Mouse (Mus musculus): ENCODE measurements at regions not wholly inside any gene's neighbourhood (a gene's known extent, or its start where the extent isn't known, plus 50 kb on each side); places are given as distances from the start of the nearest gene placed in this dataset.

DNA sequence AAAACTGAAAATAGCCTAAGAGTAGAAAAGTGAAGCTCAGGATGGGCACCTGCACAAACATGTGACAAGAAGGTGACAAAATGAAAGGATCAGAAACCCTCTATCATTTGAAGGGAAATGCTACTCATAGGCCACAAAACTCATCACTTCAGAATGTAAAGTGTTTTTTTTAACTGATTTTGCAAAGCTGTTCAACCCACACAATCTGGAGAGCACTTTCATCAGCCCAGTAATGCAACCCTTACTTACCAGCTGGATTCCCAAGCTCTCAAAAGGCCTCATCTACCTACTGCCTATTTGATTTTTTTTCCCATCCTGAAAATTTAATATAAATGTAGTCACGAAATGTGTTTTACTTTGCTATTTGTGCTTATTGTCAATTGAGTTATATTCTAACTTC is 110.4 kb upstream of the Ppp1r12a start:
- no peak for TF ChIP-seq GATA4 (IDR thresholded peaks at IDR 0.05; ENCODE audit: insufficient replicate concordance, low read length)

DNA sequence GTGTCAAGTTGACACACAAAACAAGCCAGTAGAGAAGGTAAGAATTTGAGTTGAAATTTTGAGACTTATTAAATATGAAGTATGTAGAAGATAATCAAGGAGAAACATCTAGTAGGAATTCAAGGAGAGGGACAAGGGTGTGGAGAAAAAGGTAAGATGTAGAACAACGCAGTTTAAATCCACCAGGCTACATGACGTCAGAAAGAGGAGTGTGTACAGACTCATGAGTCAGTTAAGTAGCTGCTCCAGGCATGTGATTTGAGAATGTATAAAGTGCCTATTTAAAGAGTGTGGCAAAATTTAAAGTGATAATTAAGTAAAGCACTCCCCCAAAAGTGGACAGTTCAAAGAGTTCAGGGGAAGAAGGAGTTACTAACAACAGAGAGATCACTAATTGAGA is 113.6 kb upstream of the Ppp1r12a start:
- no peak for TF ChIP-seq GATA4 (IDR thresholded peaks at IDR 0.05; ENCODE audit: insufficient replicate concordance, low read length)

DNA sequence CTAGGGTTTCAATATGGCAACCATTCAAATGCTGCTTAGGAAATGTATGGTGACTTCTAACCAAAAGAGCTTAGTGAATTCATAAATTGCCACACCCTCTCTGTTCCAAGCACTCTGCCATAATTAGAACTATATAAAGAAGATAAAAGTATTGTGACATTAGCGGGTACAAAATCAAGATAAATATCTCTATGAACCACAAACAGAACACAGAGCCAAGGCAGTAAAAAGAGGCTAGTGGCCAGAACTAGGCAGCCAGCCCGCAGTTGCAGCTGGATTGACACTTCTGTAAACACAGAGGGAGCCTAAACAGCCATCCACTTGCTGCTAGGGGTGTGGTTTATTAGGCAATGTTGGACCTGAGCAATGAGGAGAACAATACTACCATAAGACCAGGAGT is 118.5 kb upstream of the Ppp1r12a start:
- TF ChIP-seq GATA4 (IDR thresholded peaks at IDR 0.05; ENCODE audit: insufficient replicate concordance, low read length), result peak; percentile 18; the same call in 1 of the 2 replicates

DNA sequence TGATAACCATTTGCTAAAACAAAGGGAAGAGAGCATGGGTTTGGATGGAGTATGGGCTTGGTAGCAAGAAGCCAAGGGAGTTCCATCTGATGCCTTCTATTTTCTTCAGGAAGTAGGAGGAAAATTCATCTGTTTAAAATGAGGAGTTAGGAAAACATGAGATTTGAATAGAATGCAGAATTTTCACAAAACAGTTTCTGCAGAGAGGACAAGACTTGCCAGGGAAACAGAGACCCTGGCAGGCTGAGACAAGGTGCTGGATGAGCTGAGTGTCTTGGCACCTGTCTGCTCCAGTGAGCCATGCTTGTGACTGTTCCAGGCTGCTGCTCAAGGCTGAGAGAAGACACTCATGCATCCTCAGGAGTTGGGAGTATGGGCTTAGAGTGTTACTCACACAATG is 122.0 kb upstream of the Ppp1r12a start:
- no peak for TF ChIP-seq GATA4 (IDR thresholded peaks at IDR 0.05; ENCODE audit: insufficient replicate concordance, low read length)

DNA sequence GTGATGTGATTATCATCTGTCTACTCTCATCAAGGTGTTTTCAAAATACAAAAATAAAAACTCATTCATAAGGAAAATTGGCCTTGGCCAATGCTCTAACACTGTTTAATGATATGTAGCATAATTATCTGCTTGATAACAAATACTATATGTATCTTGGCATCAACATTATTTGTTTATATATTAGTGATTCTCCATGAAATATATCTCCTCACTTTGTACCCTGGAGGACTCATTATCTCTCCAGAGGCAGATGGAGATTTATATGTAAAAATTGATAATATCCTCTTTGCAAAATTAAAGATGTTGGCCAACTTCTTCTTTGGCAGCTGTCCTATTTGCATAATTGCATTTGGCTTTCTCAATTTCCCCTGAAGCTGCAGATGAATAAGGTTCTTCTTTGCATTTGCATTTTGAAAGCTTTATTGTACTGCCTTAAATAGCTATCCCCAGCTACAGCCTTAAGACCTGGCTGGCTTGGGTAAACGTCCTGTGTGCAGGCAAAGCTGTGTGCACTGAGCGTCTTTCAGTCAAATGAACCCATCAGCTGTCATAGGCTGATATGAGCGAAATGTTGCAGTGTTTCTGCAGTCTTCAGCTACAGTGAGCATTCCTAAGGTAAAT is 124.7 kb upstream of the Otogl start:
- no peak for TF ChIP-seq GATA4 (IDR thresholded peaks at IDR 0.05; ENCODE audit: insufficient replicate concordance, low read length)

DNA sequence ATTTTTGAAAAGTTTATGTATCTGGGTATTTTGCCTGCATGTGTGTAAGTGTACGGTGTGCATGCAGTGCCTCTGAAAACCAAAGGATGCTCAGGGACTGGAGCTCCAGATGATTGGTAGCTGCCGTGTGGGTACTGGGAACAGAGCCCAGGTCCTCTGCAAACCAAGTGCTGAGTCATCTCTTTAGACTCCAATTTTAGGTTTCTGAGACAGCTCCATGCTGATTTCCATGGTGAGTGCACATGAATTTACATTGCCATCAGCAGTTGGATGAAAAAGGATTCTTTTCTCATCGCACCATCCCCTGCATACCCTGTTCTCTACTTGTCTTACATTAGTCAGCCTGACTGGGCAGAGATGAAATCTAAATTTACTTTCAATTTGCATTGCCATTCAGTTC is 122.1 kb upstream of the Otogl start:
- TF ChIP-seq GATA4 (IDR thresholded peaks at IDR 0.05; ENCODE audit: insufficient replicate concordance, low read length), result no peak

DNA sequence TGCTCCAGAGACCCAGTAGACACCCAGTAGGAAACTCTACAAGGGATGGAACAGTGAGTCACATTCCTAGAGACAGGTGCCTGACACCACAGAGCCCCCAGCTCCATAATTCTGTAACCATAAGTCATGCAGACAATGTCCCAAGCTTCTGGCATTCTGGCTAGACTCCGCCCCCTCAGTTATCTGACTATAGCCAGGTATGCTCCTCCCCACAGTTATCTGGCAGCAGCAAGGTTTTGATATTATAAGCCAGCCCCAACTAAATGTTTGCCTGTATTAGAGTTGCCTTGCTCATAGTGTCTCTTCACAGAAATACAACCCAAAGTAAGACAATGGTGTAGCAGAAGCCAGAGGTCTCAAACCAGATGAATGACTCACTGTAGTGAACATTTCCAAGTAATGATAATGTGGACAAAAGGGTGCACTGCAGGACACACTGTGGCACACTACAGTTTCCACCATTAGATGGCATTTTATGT is 121.4 kb upstream of the Otogl start:
- TF ChIP-seq GATA4 (IDR thresholded peaks at IDR 0.05; ENCODE audit: insufficient replicate concordance, low read length), result no peak

DNA sequence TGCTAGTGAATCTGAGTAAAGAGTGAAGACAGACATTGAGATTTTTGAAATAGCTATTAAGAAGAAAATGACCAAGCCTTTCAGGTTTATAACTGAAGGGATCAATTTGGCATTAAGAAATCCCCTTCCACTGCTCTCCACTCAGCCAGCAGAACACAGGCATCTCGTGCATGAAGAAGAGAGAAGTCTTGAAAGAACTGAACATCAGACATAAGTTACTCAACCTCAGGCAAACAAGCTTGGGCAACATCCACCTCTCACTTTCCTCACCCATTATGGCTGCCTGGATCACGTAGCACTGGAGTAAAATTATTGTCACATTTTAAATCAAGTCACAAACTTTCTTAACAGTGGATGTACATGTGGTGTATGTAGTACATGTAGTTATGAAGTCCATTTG is 115.6 kb upstream of the Otogl start:
- TF ChIP-seq GATA4 (IDR thresholded peaks at IDR 0.05; ENCODE audit: insufficient replicate concordance, low read length), result no peak

DNA sequence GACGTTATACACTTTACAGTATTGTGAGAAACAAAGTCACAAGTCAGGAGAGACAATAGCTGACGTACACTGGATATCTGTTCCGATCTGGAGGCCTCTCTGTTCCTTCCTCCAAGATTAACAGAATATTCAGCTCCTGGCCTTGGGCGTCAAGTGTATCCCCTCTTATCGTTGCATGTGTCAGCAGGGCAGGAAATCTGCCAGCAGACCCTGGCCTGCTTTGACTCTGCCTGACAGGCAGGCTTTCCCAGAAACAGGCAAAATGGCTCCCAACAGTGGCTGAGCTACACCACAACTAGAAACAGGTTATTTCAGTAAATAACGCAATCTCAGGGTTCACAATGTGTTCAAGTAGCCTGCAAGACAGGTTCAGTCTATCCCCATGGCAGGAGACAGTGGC is 112.3 kb upstream of the Otogl start:
- TF ChIP-seq GATA4 (IDR thresholded peaks at IDR 0.05; ENCODE audit: insufficient replicate concordance, low read length), result no peak

DNA sequence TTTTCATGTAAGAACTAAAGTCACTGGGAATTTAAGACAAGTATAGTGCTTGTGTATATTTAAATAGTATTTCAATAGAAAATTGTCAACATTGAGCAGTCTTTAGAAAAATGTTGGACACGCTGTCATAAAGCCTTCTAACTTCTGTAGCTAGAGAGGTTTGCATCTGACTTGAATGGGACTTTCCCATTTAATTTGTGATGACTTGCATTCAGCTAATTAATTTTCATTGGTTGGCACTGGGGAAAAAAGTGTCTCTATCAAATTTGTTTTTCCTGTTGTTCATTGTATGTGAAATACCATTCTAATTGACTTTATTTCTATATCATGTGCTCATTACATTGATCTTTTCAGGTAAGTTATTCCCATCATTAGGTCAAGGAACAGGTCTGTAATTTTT is 104.6 kb upstream of the Otogl start:
- no peak for TF ChIP-seq GATA4 (IDR thresholded peaks at IDR 0.05; ENCODE audit: insufficient replicate concordance, low read length)

DNA sequence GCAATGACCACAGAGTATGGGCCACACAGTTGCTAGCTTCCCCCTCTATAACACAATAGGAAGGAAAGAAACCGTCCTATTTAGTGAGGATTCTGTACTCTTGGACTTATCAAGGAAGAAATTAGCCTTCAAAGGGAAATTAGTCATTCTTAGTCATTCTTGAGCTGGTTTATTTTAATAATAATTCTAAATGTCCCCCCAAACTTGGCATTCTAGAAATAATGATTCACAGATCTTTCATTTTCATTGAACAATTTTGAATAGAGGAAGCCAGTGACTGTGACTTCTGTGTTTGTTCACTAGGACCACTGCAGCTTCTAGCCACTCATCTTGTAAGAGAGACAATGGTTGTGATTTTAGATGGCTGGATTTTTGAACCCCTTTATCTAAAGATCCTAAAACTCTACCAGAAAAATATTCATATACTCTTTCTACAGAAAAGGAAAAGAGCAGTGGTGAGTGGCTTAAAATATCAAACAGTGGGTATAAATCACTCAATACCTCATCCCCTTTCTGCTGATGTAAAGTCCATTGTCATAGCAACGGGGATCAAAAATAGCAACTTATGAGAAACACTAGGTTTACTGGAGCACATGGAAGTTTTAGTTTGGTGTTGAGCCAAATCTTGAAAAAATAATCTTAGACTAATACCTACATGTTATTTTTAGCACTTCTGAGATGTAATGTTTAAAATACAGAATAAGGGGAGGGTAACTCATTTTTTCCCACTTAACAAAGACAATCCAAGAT is 83.1 kb upstream of the Otogl start:
- TF ChIP-seq GATA4 (IDR thresholded peaks at IDR 0.05; ENCODE audit: insufficient replicate concordance, low read length), result no peak

DNA sequence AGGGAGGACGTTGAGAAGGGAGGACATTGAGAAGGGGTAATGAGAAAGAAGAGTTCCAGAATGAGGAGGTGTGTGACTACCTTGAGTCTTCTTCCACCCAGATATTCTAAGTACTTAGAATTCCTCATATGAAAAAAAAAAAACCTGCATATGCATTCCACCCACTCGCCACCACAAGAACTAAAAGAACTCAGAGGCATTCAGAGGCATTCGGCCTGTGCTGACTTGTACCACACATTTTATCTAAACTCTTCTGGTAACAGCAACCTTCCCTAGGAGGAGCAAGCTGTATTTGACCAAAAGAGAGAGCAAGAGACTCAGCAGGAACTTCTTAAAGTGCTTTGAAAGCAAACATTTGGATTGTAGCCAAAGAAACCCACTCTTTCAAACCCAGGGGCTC is 80.7 kb upstream of the Otogl start:
- TF ChIP-seq GATA4 (IDR thresholded peaks at IDR 0.05; ENCODE audit: insufficient replicate concordance, low read length), result no peak

DNA sequence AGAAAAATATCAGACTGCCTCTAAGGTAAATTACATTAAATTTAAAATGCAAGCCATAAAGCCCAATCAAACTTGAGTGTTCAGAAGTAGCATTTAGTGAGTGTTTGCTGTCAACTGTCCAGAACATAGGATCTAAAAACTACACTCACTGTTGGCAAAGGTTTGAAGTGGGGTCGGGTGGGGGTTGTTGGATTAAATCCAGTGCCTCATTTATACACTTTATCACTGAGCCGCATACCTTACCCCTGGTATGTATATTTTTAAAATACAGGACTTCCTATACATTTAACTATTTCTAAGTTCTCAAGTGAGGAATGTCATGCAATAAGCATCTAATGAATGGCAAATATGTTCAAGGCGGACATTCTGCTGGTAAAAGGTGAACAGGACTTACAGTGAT is 78.6 kb upstream of the Otogl start:
- TF ChIP-seq GATA4 (IDR thresholded peaks at IDR 0.05; ENCODE audit: insufficient replicate concordance, low read length), result no peak

DNA sequence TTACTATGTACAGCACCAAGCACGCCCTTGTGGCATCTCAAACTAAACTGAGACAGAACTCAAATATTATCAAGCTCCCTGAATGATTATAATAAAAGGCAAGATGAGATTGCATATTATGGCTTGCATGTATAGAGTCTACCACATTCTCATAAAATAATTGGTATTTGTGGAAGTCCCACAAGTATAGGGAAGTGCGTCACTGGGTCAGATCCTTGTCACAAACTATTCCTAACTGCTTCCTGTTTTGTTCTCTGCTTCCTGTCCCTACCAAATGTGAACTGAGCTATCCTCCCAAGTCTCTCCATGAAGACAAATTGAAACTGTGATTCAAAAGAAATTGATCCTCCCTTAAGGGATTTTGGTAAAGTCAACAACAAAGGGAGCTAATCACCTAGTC is 78.0 kb upstream of the Otogl start:
- TF ChIP-seq GATA4 (IDR thresholded peaks at IDR 0.05; ENCODE audit: insufficient replicate concordance, low read length), result no peak

DNA sequence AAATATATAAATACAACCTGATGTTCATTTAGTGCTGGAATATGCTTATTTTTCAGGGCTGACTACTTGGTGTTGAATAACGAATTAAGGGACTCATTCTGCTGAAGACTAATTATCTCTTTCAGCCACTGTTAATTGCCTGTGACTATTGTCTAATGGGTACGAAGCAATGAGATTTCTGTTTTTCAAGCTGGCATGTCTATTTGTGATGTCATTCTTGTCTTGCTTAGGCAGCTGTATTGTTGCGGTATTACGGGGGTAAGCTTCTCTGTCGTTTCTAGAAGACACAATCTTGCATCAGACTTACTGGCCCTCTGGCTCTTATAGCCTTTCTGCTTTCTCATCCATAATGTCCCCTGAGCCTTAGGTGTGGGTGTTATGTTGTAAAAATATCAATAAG is 70.7 kb upstream of the Otogl start:
- TF ChIP-seq GATA4 (IDR thresholded peaks at IDR 0.05; ENCODE audit: insufficient replicate concordance, low read length), result no peak

DNA sequence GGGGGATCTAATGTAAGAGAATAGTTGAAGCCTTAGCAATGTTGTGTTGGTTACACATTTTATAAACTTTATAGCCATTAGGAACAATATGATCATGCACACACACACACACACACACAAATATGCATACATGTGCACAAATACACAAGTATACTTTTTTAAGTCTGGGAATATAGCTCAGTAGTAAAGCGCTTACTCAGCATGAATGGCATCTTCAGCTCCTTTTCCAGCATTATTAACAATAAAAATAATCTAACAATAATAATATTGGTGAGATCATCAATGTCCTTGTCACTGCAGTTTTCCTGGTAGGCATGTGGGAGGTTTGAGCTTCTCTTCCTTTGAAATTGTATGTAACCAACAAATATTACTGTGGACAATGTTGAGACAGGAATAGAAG is 70.1 kb upstream of the Otogl start:
- no peak for TF ChIP-seq GATA4 (IDR thresholded peaks at IDR 0.05; ENCODE audit: insufficient replicate concordance, low read length)

All from liver, adult (tissue).